Comparison of ENCODE assay signal across 18 mouse cellular contexts in the genomic region with DNA sequence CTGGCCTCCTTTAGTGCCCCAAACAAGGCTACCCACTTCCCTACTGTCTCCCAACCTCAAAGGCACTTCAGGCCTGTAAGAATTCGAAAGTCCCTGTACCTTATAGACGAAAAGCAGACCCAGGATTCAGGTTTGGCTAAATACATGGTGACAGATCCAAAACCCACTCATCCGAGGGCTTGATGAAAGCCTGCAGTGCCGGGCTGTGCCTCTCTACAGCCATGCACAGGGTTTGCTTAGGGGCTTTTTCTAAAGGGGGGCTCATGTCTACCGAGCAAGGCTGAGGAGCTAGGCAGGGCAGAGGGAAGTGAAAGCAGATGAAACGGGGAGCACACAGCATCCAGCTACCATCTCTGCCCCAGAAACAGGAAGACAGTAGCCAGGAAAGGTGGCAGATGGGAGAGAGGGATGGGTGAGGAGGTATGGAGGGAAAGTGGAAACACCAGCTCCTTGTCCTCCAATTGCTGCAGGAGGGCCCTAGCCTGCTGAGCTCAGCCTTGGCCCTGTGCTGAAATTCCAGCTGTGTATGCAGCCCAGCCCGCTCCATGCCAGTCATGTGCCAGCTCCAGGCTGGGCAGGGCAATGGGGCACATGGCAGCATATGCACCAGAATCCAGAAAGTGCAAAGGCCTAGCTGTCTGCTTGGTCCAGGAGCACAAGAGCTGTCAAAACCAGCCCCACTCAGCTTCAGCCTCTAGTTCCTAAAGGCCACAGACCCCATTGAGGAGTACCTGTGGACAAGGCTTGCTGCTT. TPM values are rescaled to one million over a fixed set of nuclear protein-coding genes. Genes with fewer than 3 reads are reported as not detected.
DNase-seq lines count a peak whose midpoint lies in the region; ATAC-seq and TF ChIP-seq lines count a peak whose summit lies in the region.
"Had no signal": no experiment of that assay in that cellular context is flagged by ENCODE, and none has a peak within 500 bp of the region (broad histone marks: within the 10 kb centered on the region; RNA-seq: fewer than 3 reads in every experiment).

No protein-coding gene starts in this region.

- peaks cover 12% of the 10 kb centered on the region; the same call in 1 of the 2 replicates for H3K27me3 ChIP-seq in forebrain, embryonic 12.5 days
- H3K27me3 ChIP-seq in forebrain, embryonic 11.5 days (ENCODE audit: control insufficient read depth, insufficient read depth, low read length) = no peaks in the 10 kb centered on the region; the same call in 1 of the 2 replicates
- H3K27me3 ChIP-seq in kidney, adult 2 months (replicated peaks; ENCODE audit: control insufficient read depth, insufficient read depth, low read length) = no peaks in the 10 kb centered on the region
- H3K27me3 ChIP-seq in kidney, embryonic 15.5 days = 0 out of 2 replicates have a peak, but pooled peaks cover 4% of the 10 kb centered on the region
- peaks cover 16% of the 10 kb centered on the region; the same call in 1 of the 2 replicates for H3K27me3 ChIP-seq in limb, embryonic 13.5 days
- H3K27me3 ChIP-seq: heart, embryonic 13.5 days had no signal

- 68% methylated on average over 7 of the region's 7 CpGs for WGBS in forebrain, embryonic 12.5 days
- 75% methylated on average over 7 of the region's 7 CpGs for WGBS in forebrain, embryonic 11.5 days
- 80% methylated on average over 7 of the region's 7 CpGs for WGBS in kidney, adult 2 months
- 82% methylated on average over 7 of the region's 7 CpGs for WGBS in kidney, embryonic 15.5 days
- 68% methylated on average over 7 of the region's 7 CpGs for WGBS in limb, embryonic 13.5 days

- no peak overlapping the region for H3K4me3 ChIP-seq in forebrain, embryonic 12.5 days (replicated peaks)
- no peak overlapping the region for H3K4me3 ChIP-seq in forebrain, embryonic 11.5 days (ENCODE audit: low read depth, low read length)
- H3K4me3 ChIP-seq in kidney, adult 2 months (ENCODE audit: insufficient read depth, low read depth, low read length) = no peak overlapping the region
- no peak overlapping the region for H3K4me3 ChIP-seq in kidney, embryonic 15.5 days (replicated peaks)
- no peak overlapping the region for H3K4me3 ChIP-seq in limb, embryonic 13.5 days
- H3K4me3 ChIP-seq: gastrocnemius, adult 2 months; heart, embryonic 13.5 days had no signal

- DNase-seq in forebrain, embryonic 11.5 days (ENCODE audit: low spot score) = no peak
- DNase-seq in kidney, adult 2 months = peak; percentile 82
- DNase-seq in urinary bladder, postnatal 10 days (ENCODE audit: low spot score) = no peak
- DNase-seq in adrenal gland, adult 8-10 months = no peak
- DNase-seq: cerebellum, postnatal 36 days; gastrocnemius, adult 2 months; lung, adult 18-20 months; thymus, postnatal 25 days had no signal

- TF ChIP-seq CTCF in kidney, adult 2 months (conservative IDR thresholded peaks at IDR 0.05; ENCODE audit: insufficient read depth, insufficient read length, low read depth, low read length) = no peak

- no peak for ATAC-seq in forebrain, embryonic 12.5 days (ENCODE audit: low FRiP score)
- no peak for ATAC-seq in forebrain, embryonic 11.5 days (replicated peaks; ENCODE audit: low FRiP score)
- ATAC-seq in kidney, embryonic 15.5 days (replicated peaks; ENCODE audit: low FRiP score) = no peak
- ATAC-seq in common myeloid progenitor, adult 5-6 weeks (replicated peaks; ENCODE audit: low read depth, poor library complexity, severe bottlenecking) = peak; percentile 13; the same call in 1 of the 2 replicates
- ATAC-seq in limb, embryonic 13.5 days (ENCODE audit: low FRiP score, low read depth) = no peak
- ATAC-seq: inflammation-experienced regulatory T-cells, adult 6 months had no signal

- H3K9ac ChIP-seq in forebrain, embryonic 12.5 days = no peak overlapping the region
- no peak overlapping the region for H3K9ac ChIP-seq in forebrain, embryonic 11.5 days (ENCODE audit: low read length)
- H3K9ac ChIP-seq in kidney, embryonic 15.5 days = no peak overlapping the region
- 0 out of 2 replicates have a peak overlapping the region, but pooled peaks have one; percentile 21 for H3K9ac ChIP-seq in limb, embryonic 13.5 days
- H3K9ac ChIP-seq: heart, embryonic 13.5 days had no signal

- no peaks in the 10 kb centered on the region for H3K9me3 ChIP-seq in forebrain, embryonic 12.5 days
- H3K9me3 ChIP-seq in forebrain, embryonic 11.5 days (ENCODE audit: control insufficient read depth, low read length) = no peaks in the 10 kb centered on the region
- H3K9me3 ChIP-seq in kidney, embryonic 15.5 days (replicated peaks) = no peaks in the 10 kb centered on the region
- no peaks in the 10 kb centered on the region for H3K9me3 ChIP-seq in limb, embryonic 13.5 days
- H3K9me3 ChIP-seq: heart, embryonic 13.5 days had no signal

- H3K27ac ChIP-seq in forebrain, embryonic 12.5 days = 0 out of 2 replicates have a peak overlapping the region, but pooled peaks have one; percentile 27
- no peak overlapping the region for H3K27ac ChIP-seq in forebrain, embryonic 11.5 days (ENCODE audit: low read depth, low read length)
- H3K27ac ChIP-seq in kidney, adult 2 months (ENCODE audit: insufficient read depth, low read depth, low read length) = no peak overlapping the region
- no peak overlapping the region for H3K27ac ChIP-seq in kidney, embryonic 15.5 days
- no peak overlapping the region for H3K27ac ChIP-seq in limb, embryonic 13.5 days
- H3K27ac ChIP-seq: gastrocnemius, adult 2 months; heart, embryonic 13.5 days had no signal

- no peak for TF ChIP-seq POLR2A in kidney, adult 2 months (IDR thresholded peaks at IDR 0.05; ENCODE audit: low read depth, low read length)

- H3K4me1 ChIP-seq in forebrain, embryonic 12.5 days = peaks cover 45% of the 10 kb centered on the region
- peaks cover 14% of the 10 kb centered on the region for H3K4me1 ChIP-seq in forebrain, embryonic 11.5 days (replicated peaks; ENCODE audit: control insufficient read depth, insufficient read depth, low read length)
- peaks cover 7% of the 10 kb centered on the region; the same call in 1 of the 2 replicates for H3K4me1 ChIP-seq in kidney, adult 2 months (ENCODE audit: control insufficient read depth, insufficient read depth, low read length)
- peaks cover 25% of the 10 kb centered on the region for H3K4me1 ChIP-seq in kidney, embryonic 15.5 days
- H3K4me1 ChIP-seq in limb, embryonic 13.5 days = peaks cover 32% of the 10 kb centered on the region

- no peak overlapping the region for H3K4me2 ChIP-seq in forebrain, embryonic 12.5 days
- H3K4me2 ChIP-seq in forebrain, embryonic 11.5 days (ENCODE audit: low read depth, low read length, severe bottlenecking) = no peak overlapping the region
- H3K4me2 ChIP-seq in kidney, embryonic 15.5 days = no peak overlapping the region
- no peak overlapping the region for H3K4me2 ChIP-seq in limb, embryonic 13.5 days (replicated peaks)
- H3K4me2 ChIP-seq: heart, embryonic 13.5 days had no signal

- no peaks in the 10 kb centered on the region for H3K36me3 ChIP-seq in forebrain, embryonic 12.5 days (replicated peaks)
- no peaks in the 10 kb centered on the region for H3K36me3 ChIP-seq in forebrain, embryonic 11.5 days (ENCODE audit: control insufficient read depth, insufficient read depth, low read length)
- no peaks in the 10 kb centered on the region for H3K36me3 ChIP-seq in kidney, adult 2 months (ENCODE audit: control insufficient read depth, insufficient read depth, low read length)
- H3K36me3 ChIP-seq in kidney, embryonic 15.5 days = no peaks in the 10 kb centered on the region
- H3K36me3 ChIP-seq in limb, embryonic 13.5 days = no peaks in the 10 kb centered on the region
- H3K36me3 ChIP-seq: heart, embryonic 13.5 days had no signal

RNA-seq across cellular contexts. Expression of gene 4930404H24Rik, which starts 11.3 kb away (rescaled TPM):
- polyA plus RNA-seq in forebrain, embryonic 12.5 days (2016; fragmentation: Nextera tagmentation; extraction: Ambion mirVana) = not detected in 2 replicates
- not detected in 2 replicates for polyA plus RNA-seq in forebrain, embryonic 11.5 days (2014; fragmentation: Nextera tagmentation; extraction: Ambion mirVana)
- not detected in 2 replicates for polyA plus RNA-seq in kidney, adult 2 months (2012; rRNA removed)
- not detected in 2 replicates for polyA plus RNA-seq in kidney, embryonic 15.5 days (2015; fragmentation: Nextera tagmentation; extraction: Ambion mirVana)
- total RNA-seq in common myeloid progenitor, adult 5-6 weeks (2017) = not detected in 2 replicates
- not detected in 2 replicates for polyA plus RNA-seq in limb, embryonic 13.5 days (2015; fragmentation: Nextera tagmentation; extraction: Ambion mirVana)
- total RNA-seq in adrenal gland, adult 8-10 months (2022) = not detected
- total RNA-seq: ES-E14; gastrocnemius, adult 2 months; layer of hippocampus, postnatal 14 days had no signal
- polyA plus RNA-seq: heart, embryonic 13.5 days; inflammation-experienced regulatory T-cells, adult 6 months; neural tube, embryonic 11.5 days; stomach, embryonic 14.5 days had no signal

RNA-seq across cellular contexts. Expression of gene Nol4l, which starts 48.5 kb away (rescaled TPM):
- 31.4 and 34.5 TPM in 2 replicates for polyA plus RNA-seq in forebrain, embryonic 12.5 days (2016; fragmentation: Nextera tagmentation; extraction: Ambion mirVana)
- polyA plus RNA-seq in forebrain, embryonic 11.5 days (2014; fragmentation: Nextera tagmentation; extraction: Ambion mirVana) = 25.6 and 26.2 TPM in 2 replicates
- polyA plus RNA-seq in kidney, adult 2 months (2012; rRNA removed) = 11.9 and 14.5 TPM in 2 replicates
- 13.7 and 14.2 TPM in 2 replicates for polyA plus RNA-seq in kidney, embryonic 15.5 days (2015; fragmentation: Nextera tagmentation; extraction: Ambion mirVana)
- 7.3 and 7.4 TPM in 2 replicates for total RNA-seq in common myeloid progenitor, adult 5-6 weeks (2017)
- 11.8 and 13.2 TPM in 2 replicates for polyA plus RNA-seq in limb, embryonic 13.5 days (2015; fragmentation: Nextera tagmentation; extraction: Ambion mirVana)
- total RNA-seq in adrenal gland, adult 8-10 months (2022) = 10 to 100 TPM in 3 of 4 experiments, 1 to 10 TPM in 1; 9.9 to 19.6 (median 12.8) TPM
